Mouse (Mus musculus): ENCODE measurements around the gene Sft2d1.

Gene Sft2d1

GRCm38 (mm10) chr17:8361281-8362103 is 50.6 kb downstream of the Sft2d1 start:
- no peak for DNase-seq (ENCODE audit: low spot score in 2 of 2)

GRCm38 (mm10) chr17:8367514-8368480 is 56.9 kb downstream of the Sft2d1 start:
- no peak for DNase-seq (ENCODE audit: low spot score in 2 of 2)

- DNase-seq (ENCODE audit: low spot score in 2 of 2), result peak; percentile 74 to 83
Measured at GRCm38 (mm10) chr17:8368570-8368969, 57.7 kb downstream of the Sft2d1 start.

GRCm38 (mm10) chr17:8369171-8369570 is 58.3 kb downstream of the Sft2d1 start:
- no peak for DNase-seq (ENCODE audit: low spot score in 2 of 2)

GRCm38 (mm10) chr17:8370634-8371229 is 59.8 kb downstream of the Sft2d1 start:
- no peak for DNase-seq (ENCODE audit: low spot score in 2 of 2)

GRCm38 (mm10) chr17:8371834-8372233 is 60.9 kb downstream of the Sft2d1 start:
- peak; percentile 78 to 83 for DNase-seq (ENCODE audit: low spot score in 2 of 2)

GRCm38 (mm10) chr17:8372286-8373046 is 61.6 kb downstream of the Sft2d1 start:
- peak; percentile 57 to 70 for DNase-seq (ENCODE audit: low spot score in 2 of 2)

Data from right cerebral cortex, postnatal 36 days (tissue).